Mouse (Mus musculus) heart, postnatal 0 days (tissue): ENCODE data around the gene Rps11. TPM values are rescaled to one million over a fixed set of nuclear protein-coding genes. Genes with fewer than 3 reads are reported as not detected.

Experiments used
- ATAC-seq: fragments of 200-750 bp; cut with Nextera tagmentation; 2 replicates; pipeline ENCODE4 v1.8.0; 2017; ENCODE audit warnings: low read depth, moderate number of reproducible peaks, moderate library complexity; ENCODE audit not compliant: insufficient read depth
- DNase-seq: peaks from one replicate; pipeline ENCODE4 v3.0.0-alpha.2; 2016; ENCODE audit warnings: low spot score
- H3K27ac ChIP-seq: fragments of 300-500 bp; sonication (generic); 2 replicates; pipeline ENCODE4 v1.5.1; 2014; ENCODE audit warnings: low read depth, mild to moderate bottlenecking
- H3K27me3 ChIP-seq: fragments of 300-500 bp; sonication (generic); 2 replicates; pipeline ENCODE4 v1.6.1; 2014; ENCODE audit warnings: low read length, mixed read lengths; ENCODE audit not compliant: control insufficient read depth, insufficient read depth
- H3K36me3 ChIP-seq: fragments of 300-500 bp; sonication (generic); replicated peaks from 2 replicates; pipeline ENCODE4 v1.6.1; 2014; ENCODE audit warnings: low read length, mixed read lengths; ENCODE audit not compliant: control insufficient read depth, insufficient read depth
- H3K4me1 ChIP-seq: fragments of 300-500 bp; sonication (generic); 2 replicates; pipeline ENCODE4 v1.6.1; 2014; ENCODE audit warnings: antibody characterized with exemption; ENCODE audit not compliant: control insufficient read depth, insufficient read depth
- H3K4me2 ChIP-seq: fragments of 300-500 bp; sonication (generic); 2 replicates; pipeline ENCODE4 v1.6.1; 2014; ENCODE audit warnings: low read depth, mild to moderate bottlenecking, low read length, moderate library complexity
- H3K4me3 ChIP-seq: fragments of 300-500 bp; sonication (generic); 2 replicates; pipeline ENCODE4 v1.5.1; 2014; ENCODE audit warnings: low read depth, low read length
- H3K9ac ChIP-seq: fragments of 300-500 bp; sonication (generic); replicated peaks from 2 replicates; pipeline ENCODE4 v1.6.1; 2014; ENCODE audit warnings: low read depth, low read length, mixed read lengths
- H3K9me3 ChIP-seq: fragments of 300-500 bp; sonication (generic); replicated peaks from 2 replicates; pipeline ENCODE4 v1.6.1; 2016; ENCODE audit warnings: low read length; ENCODE audit not compliant: control insufficient read depth
- CTCF ChIP-seq: IDR thresholded peaks from 2 replicates; pipeline ENCODE4 v1.5.1; 2016; ENCODE audit warnings: antibody characterized with exemption, control low read depth, low read depth
- EP300 ChIP-seq: IDR thresholded peaks from 2 replicates; pipeline ENCODE4 v1.6.1; 2016; ENCODE audit warnings: antibody characterized with exemption, low read depth
- WGBS: fragments of 180-500 bp; shearing (Covaris S2); extraction: QIAGEN DNeasy Blood & Tissue Kit; methylation state at CpG from one replicate; pipeline ENCODE4 v1.1.7; 2014; 5-methylcytosine and 5-hydroxymethylcytosine counted together
- polyA plus RNA-seq: library from polyadenylated mRNA; unstranded; fragments of >200 nt; fragmentation: Nextera tagmentation; extraction: Ambion mirVana; gene quantifications from 2 replicates; pipeline ENCODE4 v1.2.1, GENCODE M21; 2015
- total RNA-seq: library from RNA; depleted of rRNA; stranded (reverse); fragments of >200 nt; gene quantifications from 2 replicates; pipeline ENCODE4 v1.2.3, GENCODE M21; 2014; ENCODE audit warnings: low replicate concordance

Rps11 gene
- total and polyA plus RNA-seq, 2 experiments from 2014 or later, result 730 to 1,247 TPM

- DNase-seq (no peak), ATAC-seq (no peak)
- Histone ChIP-seq H3K9ac (no peak overlapping the region; the same call in 1 of the 2 replicates), H3K27ac (no peak overlapping the region), H3K9me3 (no peaks in the 10 kb centered on the region), H3K27me3 (no peaks in the 10 kb centered on the region), H3K36me3 (peaks cover 4% of the 10 kb centered on the region), H3K4me2 (no peak overlapping the region), H3K4me1 (peaks cover 18% of the 10 kb centered on the region), H3K4me3 (no peak overlapping the region)
- TF ChIP-seq EP300 (no peak), CTCF (no peak)
- 55% methylated on average over 11 of the region's 11 CpGs for WGBS
Observed at GRCm38 (mm10) chr7:45131850-45132249, 7.6 kb upstream of the Rps11 start.

GRCm38 (mm10) chr7:45129776-45130512, 5.7 kb upstream of the Rps11 start:
- Histone ChIP-seq H3K4me1 (peaks cover 23% of the 10 kb centered on the region), H3K27me3 (no peaks in the 10 kb centered on the region), H3K4me2 (peak overlapping the region; percentile 63), H3K4me3 (peak overlapping the region; percentile 45; the same call in 1 of the 2 replicates), H3K27ac (peak overlapping the region; percentile 81; the same call in 1 of the 2 replicates), H3K36me3 (peaks cover 23% of the 10 kb centered on the region), H3K9me3 (no peaks in the 10 kb centered on the region), H3K9ac (0 out of 2 replicates have a peak overlapping the region, but pooled peaks have one; percentile 52)
- 65% methylated on average over 15 of the region's 15 CpGs for WGBS
- ATAC-seq, result no peak
- no peak for TF ChIP-seq CTCF
- TF ChIP-seq EP300, result no peak
- no peak for DNase-seq

- Histone ChIP-seq H3K4me1 (peaks cover 23% of the 10 kb centered on the region), H3K27me3 (no peaks in the 10 kb centered on the region), H3K36me3 (peaks cover 23% of the 10 kb centered on the region), H3K4me3 (peak overlapping the region; percentile 45), H3K9me3 (no peaks in the 10 kb centered on the region), H3K4me2 (peak overlapping the region; percentile 63), H3K27ac (peak overlapping the region; percentile 81), H3K9ac (peak overlapping the region; percentile 52)
- DNase-seq, result peak; percentile 57
- WGBS, result 6% methylated on average over 17 of the region's 17 CpGs
- ATAC-seq, result peak; percentile 0; the same call in 1 of the 2 replicates
- TF ChIP-seq CTCF (no peak), EP300 (no peak)
Observed at GRCm38 (mm10) chr7:45129318-45129717, 5.1 kb upstream of the Rps11 start.

GRCm38 (mm10) chr7:45128624-45129246, 4.5 kb upstream of the Rps11 start, which contains the start of gene Rpl13a:
Gene Rpl13a, minus strand, starts transcription at chr7:45128761.
- H3K27me3 ChIP-seq, result no peaks in the 10 kb centered on the region
- TF ChIP-seq CTCF, result peak; percentile 83
- peak; percentile 77; the same call in 1 of the 2 replicates for TF ChIP-seq EP300
- DNase-seq (peak; percentile 98), ATAC-seq (peak; percentile 90)
- WGBS, result under 1% methylated on average over 48 of the region's 48 CpGs
- peak within 1 kb of the TSS; percentile 84 for H3K27ac ChIP-seq
- peak within 1 kb of the TSS; percentile 87 for H3K4me2 ChIP-seq
- peaks cover 23% of the 10 kb centered on the region for H3K36me3 ChIP-seq
- peak within 1 kb of the TSS; percentile 75 for H3K4me3 ChIP-seq
- H3K9ac ChIP-seq, result peak within 1 kb of the TSS; percentile 90
- H3K9me3 ChIP-seq, result no peaks in the 10 kb centered on the region
- peaks cover 23% of the 10 kb centered on the region for H3K4me1 ChIP-seq

GRCm38 (mm10) chr7:45127700-45128224, 3.5 kb upstream of the Rps11 start:
- peak overlapping the region; percentile 90 for H3K9ac ChIP-seq
- H3K4me1 ChIP-seq, result peaks cover 32% of the 10 kb centered on the region
- ATAC-seq (no peak), DNase-seq (no peak)
- TF ChIP-seq CTCF (no peak), EP300 (no peak)
- H3K27me3 ChIP-seq, result no peaks in the 10 kb centered on the region
- WGBS, result 1% methylated on average over 6 of the region's 6 CpGs
- peak overlapping the region; percentile 87 for H3K4me2 ChIP-seq
- peak overlapping the region; percentile 84 for H3K27ac ChIP-seq
- no peaks in the 10 kb centered on the region for H3K9me3 ChIP-seq
- peak overlapping the region; percentile 75 for H3K4me3 ChIP-seq
- peaks cover 25% of the 10 kb centered on the region for H3K36me3 ChIP-seq
